Comparison of ENCODE assay signal across 8 mouse cellular contexts in the genomic region with DNA sequence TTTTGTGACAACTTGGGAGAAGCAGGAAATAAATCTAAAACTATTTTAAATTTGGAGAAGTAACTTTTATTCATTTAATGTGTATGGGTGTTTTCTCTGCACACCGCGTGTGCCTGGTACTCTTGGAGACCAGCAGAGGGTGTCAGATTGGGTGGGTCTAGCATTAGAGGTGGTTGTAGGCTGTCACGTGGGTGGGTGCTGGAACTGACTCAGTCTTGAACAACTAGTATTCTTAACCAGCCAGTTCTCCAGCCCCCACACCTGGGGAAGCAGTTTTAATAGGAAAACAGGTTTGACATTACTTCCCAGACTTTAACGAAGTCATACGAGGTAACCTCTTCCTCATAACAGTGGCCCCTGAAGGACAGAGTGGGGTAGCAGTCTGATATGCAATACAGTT. TPM values are rescaled to one million over a fixed set of nuclear protein-coding genes. Genes with fewer than 3 reads are reported as not detected.
DNase-seq lines count a peak whose midpoint lies in the region; ATAC-seq and TF ChIP-seq lines count a peak whose summit lies in the region.

No protein-coding gene starts in this region.

- H3K27ac ChIP-seq in heart, embryonic 15.5 days: no peak overlapping the region
- H3K27ac ChIP-seq in embryonic facial prominence, embryonic 12.5 days: no peak overlapping the region
- H3K27ac ChIP-seq in intestine, postnatal 0 days (ENCODE audit: low read depth, low read length): no peak overlapping the region
- H3K27ac ChIP-seq in midbrain, postnatal 0 days (ENCODE audit: low read depth, low read length): no peak overlapping the region

- TF ChIP-seq CTCF in E14TG2a.4 (conservative IDR thresholded peaks at IDR 0.05; ENCODE audit: low read length): no peak; the same call in 1 of the 2 replicates
- peak; percentile 47; the same call in 1 of the 2 replicates for TF ChIP-seq CTCF in intestine, postnatal 0 days (IDR thresholded peaks at IDR 0.05; ENCODE audit: low read depth)
- TF ChIP-seq CTCF in midbrain, postnatal 0 days (IDR thresholded peaks at IDR 0.05): peak; percentile 22; the same call in 1 of the 2 replicates

- H3K4me2 ChIP-seq in heart, embryonic 15.5 days: peak overlapping the region; percentile 70
- H3K4me2 ChIP-seq in embryonic facial prominence, embryonic 12.5 days (replicated peaks): peak overlapping the region; percentile 52
- H3K4me2 ChIP-seq in intestine, postnatal 0 days (replicated peaks; ENCODE audit: low read depth): peak overlapping the region; percentile 71
- peak overlapping the region; percentile 57 for H3K4me2 ChIP-seq in midbrain, postnatal 0 days (ENCODE audit: low read depth, low read length, poor library complexity, severe bottlenecking)

- no peak for DNase-seq in heart, adult 9 months (ENCODE audit: low spot score in 2 of 2)
- no peak for DNase-seq in midbrain, postnatal 0 days (ENCODE audit: low spot score)
- no peak for DNase-seq in cerebellum, postnatal 14 days

- ATAC-seq in heart, embryonic 15.5 days (replicated peaks; ENCODE audit: insufficient number of reproducible peaks, insufficient read depth, low FRiP score, low read depth): no peak
- no peak for ATAC-seq in embryonic facial prominence, embryonic 12.5 days (ENCODE audit: insufficient number of reproducible peaks, insufficient read depth, low FRiP score, low TSS enrichment)
- ATAC-seq in intestine, postnatal 0 days: no peak
- no peak for ATAC-seq in midbrain, postnatal 0 days (ENCODE audit: low FRiP score)
- no peak for ATAC-seq in frontal cortex, adult (ENCODE audit: low TSS enrichment)

- H3K36me3 ChIP-seq in heart, embryonic 15.5 days: peaks cover 9% of the 10 kb centered on the region; the same call in 1 of the 2 replicates
- peaks cover 42% of the 10 kb centered on the region for H3K36me3 ChIP-seq in E14TG2a.4 (ENCODE audit: insufficient read depth, low read length)
- peaks cover 8% of the 10 kb centered on the region for H3K36me3 ChIP-seq in embryonic facial prominence, embryonic 12.5 days
- peaks cover 9% of the 10 kb centered on the region; the same call in 1 of the 2 replicates for H3K36me3 ChIP-seq in intestine, postnatal 0 days (ENCODE audit: control insufficient read depth, insufficient read depth)
- H3K36me3 ChIP-seq in midbrain, postnatal 0 days (ENCODE audit: insufficient read depth, low read length): peaks cover 3% of the 10 kb centered on the region; the same call in 1 of the 2 replicates

- peaks cover 8% of the 10 kb centered on the region for H3K4me1 ChIP-seq in heart, embryonic 15.5 days (replicated peaks)
- peaks cover 28% of the 10 kb centered on the region for H3K4me1 ChIP-seq in E14TG2a.4 (replicated peaks; ENCODE audit: low read depth, low read length)
- peaks cover 5% of the 10 kb centered on the region; the same call in 1 of the 2 replicates for H3K4me1 ChIP-seq in embryonic facial prominence, embryonic 12.5 days
- no peaks in the 10 kb centered on the region; the same call in 1 of the 2 replicates for H3K4me1 ChIP-seq in intestine, postnatal 0 days (replicated peaks; ENCODE audit: control insufficient read depth, insufficient read depth, low read length)
- H3K4me1 ChIP-seq in midbrain, postnatal 0 days (ENCODE audit: insufficient read depth, low read length): peaks cover 6% of the 10 kb centered on the region

- WGBS in heart, embryonic 15.5 days: 69% methylated on average over 5 of the region's 5 CpGs
- WGBS in embryonic facial prominence, embryonic 12.5 days: 75% methylated on average over 5 of the region's 5 CpGs
- WGBS in intestine, postnatal 0 days: 66% methylated on average over 5 of the region's 5 CpGs
- WGBS in midbrain, postnatal 0 days: 69% methylated on average over 5 of the region's 5 CpGs

- no peaks in the 10 kb centered on the region for H3K9me3 ChIP-seq in heart, embryonic 15.5 days (replicated peaks)
- no peaks in the 10 kb centered on the region for H3K9me3 ChIP-seq in E14TG2a.4 (ENCODE audit: low read length)
- H3K9me3 ChIP-seq in embryonic facial prominence, embryonic 12.5 days: no peaks in the 10 kb centered on the region
- no peaks in the 10 kb centered on the region for H3K9me3 ChIP-seq in intestine, postnatal 0 days (ENCODE audit: control insufficient read depth)
- H3K9me3 ChIP-seq in midbrain, postnatal 0 days (ENCODE audit: low read length): no peaks in the 10 kb centered on the region

- no peaks in the 10 kb centered on the region for H3K27me3 ChIP-seq in heart, embryonic 15.5 days
- no peaks in the 10 kb centered on the region for H3K27me3 ChIP-seq in E14TG2a.4 (ENCODE audit: insufficient read depth, low read length)
- H3K27me3 ChIP-seq in embryonic facial prominence, embryonic 12.5 days: no peaks in the 10 kb centered on the region
- no peaks in the 10 kb centered on the region for H3K27me3 ChIP-seq in intestine, postnatal 0 days (replicated peaks; ENCODE audit: control insufficient read depth, insufficient read depth, low read length)
- H3K27me3 ChIP-seq in midbrain, postnatal 0 days (ENCODE audit: insufficient read depth, low read length): no peaks in the 10 kb centered on the region

- peak overlapping the region; percentile 72; the same call in 1 of the 2 replicates for H3K4me3 ChIP-seq in heart, embryonic 15.5 days
- H3K4me3 ChIP-seq in E14TG2a.4 (replicated peaks; ENCODE audit: low read length): peak overlapping the region; percentile 85
- H3K4me3 ChIP-seq in embryonic facial prominence, embryonic 12.5 days: 0 out of 2 replicates have a peak overlapping the region, but pooled peaks have one; percentile 4
- peak overlapping the region; percentile 66; the same call in 1 of the 2 replicates for H3K4me3 ChIP-seq in intestine, postnatal 0 days (ENCODE audit: low read depth, low read length)
- H3K4me3 ChIP-seq in midbrain, postnatal 0 days (ENCODE audit: low read depth, low read length): peak overlapping the region; percentile 57

- no peak overlapping the region for H3K9ac ChIP-seq in heart, embryonic 15.5 days
- no peak overlapping the region for H3K9ac ChIP-seq in embryonic facial prominence, embryonic 12.5 days
- no peak overlapping the region for H3K9ac ChIP-seq in intestine, postnatal 0 days (ENCODE audit: low read depth, low read length)
- H3K9ac ChIP-seq in midbrain, postnatal 0 days (replicated peaks; ENCODE audit: low read length, poor library complexity, severe bottlenecking): no peak overlapping the region

RNA-seq across cellular contexts. Expression of gene Prpsap2, which starts 1.4 kb away (rescaled TPM):
- polyA plus RNA-seq in heart, embryonic 15.5 days (2015; fragmentation: Nextera tagmentation; extraction: Ambion mirVana): 14.2 and 15.8 TPM in 2 replicates
- polyA plus RNA-seq in embryonic facial prominence, embryonic 12.5 days (2016; fragmentation: Nextera tagmentation; extraction: Ambion mirVana): 34.8 and 34.9 TPM in 2 replicates
- 15.1 and 16.8 TPM in 2 replicates for polyA plus RNA-seq in intestine, postnatal 0 days (2015; fragmentation: Nextera tagmentation; extraction: Ambion mirVana)
- total RNA-seq in midbrain, postnatal 0 days (2014; rRNA removed): 46.7 and 48.4 TPM in 2 replicates
- 42.1 and 43.5 TPM in 2 replicates for polyA plus RNA-seq in midbrain, postnatal 0 days (2015; fragmentation: Nextera tagmentation; extraction: Ambion mirVana)

RNA-seq across cellular contexts. Expression of gene Slc5a10, which starts 39.9 kb away (rescaled TPM):
- polyA plus RNA-seq in heart, embryonic 15.5 days (2015; fragmentation: Nextera tagmentation; extraction: Ambion mirVana): 0.08 TPM in 1 of 2 replicates, not detected in the other
- polyA plus RNA-seq in embryonic facial prominence, embryonic 12.5 days (2016; fragmentation: Nextera tagmentation; extraction: Ambion mirVana): 0.09 TPM in 1 of 2 replicates, not detected in the other
- 0.08 and 0.13 TPM in 2 replicates for polyA plus RNA-seq in intestine, postnatal 0 days (2015; fragmentation: Nextera tagmentation; extraction: Ambion mirVana)
- total RNA-seq in midbrain, postnatal 0 days (2014; rRNA removed): not detected in 2 replicates
- 0.09 and 0.19 TPM in 2 replicates for polyA plus RNA-seq in midbrain, postnatal 0 days (2015; fragmentation: Nextera tagmentation; extraction: Ambion mirVana)

Comparison
In these comparisons a context has a peak if more than half of its experiments do, and no peak if none do; other contexts are left out.
1. H3K4me3 ChIP-seq: peak in every context shown above with its lines; median percentile 85 in E14TG2a.4; 72 in heart, embryonic 15.5 days; 66 in intestine, postnatal 0 days; 57 in midbrain, postnatal 0 days; 4 in embryonic facial prominence, embryonic 12.5 days.